Mouse (Mus musculus) monocyte, adult 5-6 weeks (primary cell): ENCODE measurements around the gene Tenm4. TPM values are rescaled to one million over a fixed set of nuclear protein-coding genes. Genes with fewer than 3 reads are reported as not detected.
"Not testable (repeated sequence)": the region's sequence is repeated elsewhere in the genome, so short reads cannot be mapped to it uniquely, and the experiment has no call there.

ENCODE experiments used
- ATAC-seq: fragments of 153-309, 156-312 bp; replicated peaks from 2 replicates; pipeline ENCODE4 v1.8.0; 2017; ENCODE audit warnings: mild to moderate bottlenecking; ENCODE audit not compliant: low TSS enrichment, insufficient number of reproducible peaks, severe bottlenecking, poor library complexity, low FRiP score
- total RNA-seq: library from RNA; stranded (forward); fragments of 200-1000, 200-491, 200-594 nt; gene quantifications from 3 replicates; pipeline ENCODE4 v1.2.3, GENCODE M21; 2017

Gene Tenm4
- total RNA-seq, 1 experiment from 2014 or later: 0.38 TPM

- no peak for ATAC-seq
Measured at GRCm38 (mm10) chr7:96570965-96571364, 399.9 kb downstream of the Tenm4 start.

GRCm38 (mm10) chr7:96572995-96573394 is 401.9 kb downstream of the Tenm4 start:
- ATAC-seq: no peak

GRCm38 (mm10) chr7:96575202-96575650 is 404.2 kb downstream of the Tenm4 start:
- ATAC-seq: no peak

GRCm38 (mm10) chr7:96582752-96583151 is 411.7 kb downstream of the Tenm4 start:
- no peak for ATAC-seq

- no peak for ATAC-seq
Measured at GRCm38 (mm10) chr7:96587403-96587802, 416.4 kb downstream of the Tenm4 start.

GRCm38 (mm10) chr7:96588567-96588966 is 417.5 kb downstream of the Tenm4 start:
- no peak for ATAC-seq

- ATAC-seq: no peak
Measured at GRCm38 (mm10) chr7:96595535-96596295, 424.7 kb downstream of the Tenm4 start.

GRCm38 (mm10) chr7:96596402-96597195 is 425.6 kb downstream of the Tenm4 start:
- ATAC-seq: no peak

- no peak for ATAC-seq
Measured at GRCm38 (mm10) chr7:96597871-96598270, 426.8 kb downstream of the Tenm4 start.

- no peak for ATAC-seq
Measured at GRCm38 (mm10) chr7:96599081-96599480, 428.0 kb downstream of the Tenm4 start.

- ATAC-seq: no peak
Measured at GRCm38 (mm10) chr7:96600381-96600941, 429.4 kb downstream of the Tenm4 start.

- ATAC-seq: no peak
Measured at GRCm38 (mm10) chr7:96604091-96604745, 433.2 kb downstream of the Tenm4 start.

GRCm38 (mm10) chr7:96605316-96605715 is 434.3 kb downstream of the Tenm4 start:
- no peak for ATAC-seq

- no peak for ATAC-seq
Measured at GRCm38 (mm10) chr7:96609854-96610586, 439.0 kb downstream of the Tenm4 start.

GRCm38 (mm10) chr7:96617371-96617770 is 446.3 kb downstream of the Tenm4 start:
- no peak for ATAC-seq

GRCm38 (mm10) chr7:96619930-96620472 is 449.0 kb downstream of the Tenm4 start:
- no peak for ATAC-seq

GRCm38 (mm10) chr7:96626338-96626737 is 455.3 kb downstream of the Tenm4 start:
- no peak for ATAC-seq

- not testable (repeated sequence) for ATAC-seq
Measured at GRCm38 (mm10) chr7:96630551-96630950, 459.5 kb downstream of the Tenm4 start.
